Mouse (Mus musculus): Measurements from ENCODE around the gene Etv5. TPM values are rescaled to one million over a fixed set of nuclear protein-coding genes. Genes with fewer than 3 reads are reported as not detected.
"Not testable (repeated sequence)": the region's sequence is repeated elsewhere in the genome, so short reads cannot be mapped to it uniquely, and the experiment has no call there.

The Etv5 gene
- polyA plus RNA-seq, 1 experiment, result 10.4 TPM

DNA sequence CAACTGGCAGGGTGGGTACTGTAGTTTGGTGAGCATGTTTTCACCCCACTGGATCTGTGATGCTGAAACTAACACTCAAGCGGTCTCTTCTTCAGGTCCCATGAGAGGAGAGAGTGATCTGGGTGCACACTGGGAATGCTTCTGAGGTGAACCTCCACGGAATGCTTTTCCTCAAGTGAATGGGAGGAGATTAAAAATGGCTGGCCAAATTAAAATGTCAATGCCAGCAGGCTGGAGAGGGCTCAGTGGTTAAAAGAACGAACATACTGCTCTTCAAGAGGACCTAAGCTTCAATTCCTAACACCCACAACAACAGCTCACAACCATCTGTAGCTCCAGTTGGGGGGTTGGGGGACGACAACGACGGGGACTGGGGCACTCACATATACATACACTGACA lies 39.3 kb downstream of the Etv5 start:
- Histone ChIP-seq H3K36me3 (replicated peaks; ENCODE audit: low read length) (peaks cover 77% of the 10 kb centered on the region), H3K4me1 (peaks cover 6% of the 10 kb centered on the region), H3K9me3 (no peaks in the 10 kb centered on the region), H3K4me3 (replicated peaks) (no peak overlapping the region), H3K27me3 (replicated peaks) (no peaks in the 10 kb centered on the region)
- TF ChIP-seq FLI1 (IDR thresholded peaks at IDR 0.05; ENCODE audit: low read length), result no peak
- no peak for TF ChIP-seq GATA1 (IDR thresholded peaks at IDR 0.05; ENCODE audit: borderline replicate concordance, low read length)

GRCm38 (mm10) chr16:22398784-22399453 lies 40.6 kb downstream of the Etv5 start:
- H3K9me3 ChIP-seq, result no peaks in the 10 kb centered on the region
- H3K4me3 ChIP-seq (replicated peaks), result no peak overlapping the region
- TF ChIP-seq GATA1 (IDR thresholded peaks at IDR 0.05; ENCODE audit: borderline replicate concordance, low read length) (no peak), FLI1 (IDR thresholded peaks at IDR 0.05; ENCODE audit: low read length) (no peak)
- peaks cover 8% of the 10 kb centered on the region for H3K4me1 ChIP-seq
- no peaks in the 10 kb centered on the region for H3K27me3 ChIP-seq (replicated peaks)
- peaks cover 82% of the 10 kb centered on the region for H3K36me3 ChIP-seq (replicated peaks; ENCODE audit: low read length)

- no peaks in the 10 kb centered on the region for H3K27me3 ChIP-seq (replicated peaks)
- H3K36me3 ChIP-seq (replicated peaks; ENCODE audit: low read length), result peaks cover 88% of the 10 kb centered on the region
- H3K4me1 ChIP-seq, result peaks cover 9% of the 10 kb centered on the region
- H3K4me3 ChIP-seq (replicated peaks), result no peak overlapping the region
- TF ChIP-seq GATA1 (IDR thresholded peaks at IDR 0.05; ENCODE audit: borderline replicate concordance, low read length), result no peak
- no peak for TF ChIP-seq FLI1 (IDR thresholded peaks at IDR 0.05; ENCODE audit: low read length)
- no peaks in the 10 kb centered on the region for H3K9me3 ChIP-seq
These were observed 41.2 kb downstream of the Etv5 start for GRCm38 (mm10) chr16:22398354-22398753.

DNA sequence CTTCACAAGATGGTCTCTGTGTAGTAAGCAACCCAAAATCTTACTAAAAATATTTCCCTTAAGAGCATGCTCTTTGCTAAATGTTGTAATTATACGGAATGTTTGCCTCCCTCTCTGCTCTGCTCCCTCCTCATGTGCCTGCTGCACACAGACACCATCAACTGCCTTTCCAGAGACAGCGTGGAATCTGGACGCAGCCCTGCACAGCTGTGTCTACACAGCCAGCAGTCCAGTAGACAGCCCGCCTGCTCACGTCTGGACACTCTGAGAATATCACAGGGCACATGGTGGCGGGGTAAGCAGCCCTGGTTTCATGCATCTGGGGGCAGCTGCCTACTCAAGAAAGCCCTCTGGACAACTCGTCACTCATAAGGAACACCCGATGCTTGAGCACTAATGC lies 43.1 kb downstream of the Etv5 start:
- H3K9me3 ChIP-seq, result no peaks in the 10 kb centered on the region
- H3K4me1 ChIP-seq, result peaks cover 9% of the 10 kb centered on the region
- H3K4me3 ChIP-seq (replicated peaks), result no peak overlapping the region
- peaks cover 90% of the 10 kb centered on the region for H3K36me3 ChIP-seq (replicated peaks; ENCODE audit: low read length)
- H3K27me3 ChIP-seq (replicated peaks), result no peaks in the 10 kb centered on the region
- TF ChIP-seq FLI1 (IDR thresholded peaks at IDR 0.05; ENCODE audit: low read length) (no peak), GATA1 (IDR thresholded peaks at IDR 0.05; ENCODE audit: borderline replicate concordance, low read length) (no peak)

DNA sequence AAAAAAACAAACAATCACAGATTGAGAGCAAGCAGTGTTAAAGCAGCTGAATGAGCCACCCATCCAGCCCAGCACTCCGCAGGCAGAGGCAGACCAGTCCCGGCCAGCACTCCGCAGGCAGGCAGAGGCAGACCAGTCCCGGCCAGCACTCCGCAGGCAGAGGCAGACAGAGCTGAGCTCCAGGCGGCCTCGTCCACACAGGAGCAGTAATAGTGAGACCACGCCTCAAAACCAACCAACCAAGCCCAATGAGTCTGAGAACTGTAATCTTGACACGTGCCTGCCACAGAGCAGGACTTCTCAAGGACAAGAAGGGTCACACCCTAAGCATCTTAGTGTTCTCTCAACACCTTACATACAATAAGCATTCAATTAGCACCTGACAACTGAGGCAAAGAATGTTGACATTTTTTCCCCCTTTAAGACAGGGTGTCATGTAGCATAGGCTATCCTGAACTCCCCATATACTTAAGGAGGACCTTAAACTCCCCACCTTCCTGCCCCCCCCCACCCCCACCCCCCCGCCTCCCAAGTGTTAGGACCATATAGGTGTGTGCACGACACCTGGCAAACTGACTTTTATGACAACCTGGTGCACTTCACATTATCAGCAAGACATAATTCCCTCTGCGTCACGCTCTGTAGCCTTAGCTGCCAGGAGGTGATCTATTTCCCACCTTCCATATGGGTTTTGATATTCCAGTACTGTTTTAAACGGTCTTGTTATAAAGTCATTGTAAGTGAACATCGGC lies 44.2 kb downstream of the Etv5 start:
- Histone ChIP-seq H3K27me3 (replicated peaks) (no peaks in the 10 kb centered on the region), H3K4me1 (peaks cover 9% of the 10 kb centered on the region), H3K36me3 (replicated peaks; ENCODE audit: low read length) (peaks cover 91% of the 10 kb centered on the region), H3K9me3 (no peaks in the 10 kb centered on the region), H3K4me3 (replicated peaks) (no peak overlapping the region)
- TF ChIP-seq GATA1 (IDR thresholded peaks at IDR 0.05; ENCODE audit: borderline replicate concordance, low read length) (no peak), FLI1 (IDR thresholded peaks at IDR 0.05; ENCODE audit: low read length) (no peak)

GRCm38 (mm10) chr16:22390348-22390897 lies 49.1 kb downstream of the Etv5 start:
- Histone ChIP-seq H3K36me3 (replicated peaks; ENCODE audit: low read length) (peaks cover 87% of the 10 kb centered on the region), H3K4me1 (peaks cover 12% of the 10 kb centered on the region), H3K4me3 (replicated peaks) (no peak overlapping the region), H3K9me3 (no peaks in the 10 kb centered on the region), H3K27me3 (replicated peaks) (no peaks in the 10 kb centered on the region)
- TF ChIP-seq FLI1 (IDR thresholded peaks at IDR 0.05; ENCODE audit: low read length) (no peak), GATA1 (IDR thresholded peaks at IDR 0.05; ENCODE audit: borderline replicate concordance, low read length) (no peak)

DNA sequence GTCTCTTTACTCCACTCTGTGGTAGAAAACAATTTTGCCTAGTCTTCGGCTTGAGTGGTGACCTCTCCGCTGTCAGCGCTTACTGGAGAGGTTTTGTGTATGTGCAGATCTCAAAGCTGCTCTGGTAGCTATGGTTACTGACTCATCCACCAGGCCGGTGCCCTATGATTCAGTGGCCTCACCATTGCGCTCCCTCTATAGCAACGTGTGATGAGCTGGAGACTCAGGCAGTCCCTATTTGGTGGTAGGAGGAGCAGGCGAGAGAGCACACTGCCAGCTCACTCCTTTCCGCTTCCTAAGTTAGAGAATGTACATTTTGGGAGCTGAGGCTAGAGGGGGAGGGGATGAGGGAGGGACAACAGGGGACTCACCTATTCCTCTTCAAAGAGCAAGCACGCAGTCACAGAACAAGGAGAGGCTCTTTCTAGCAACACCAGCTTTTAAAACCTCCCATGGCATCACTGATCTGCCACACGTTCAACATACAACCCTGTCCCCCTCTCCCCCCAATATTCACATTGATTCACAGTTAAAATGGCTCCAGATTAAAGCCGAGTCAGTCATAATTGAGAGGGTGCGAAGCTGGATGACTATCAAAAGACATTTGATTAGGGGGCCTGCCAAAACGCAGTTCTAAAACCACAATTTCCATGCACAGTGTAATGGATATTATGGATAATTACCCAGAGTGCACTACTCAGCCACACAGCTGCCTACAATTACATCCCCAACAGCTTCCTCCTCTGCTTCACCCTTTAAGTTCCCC lies 50.2 kb downstream of the Etv5 start:
- Histone ChIP-seq H3K36me3 (replicated peaks; ENCODE audit: low read length) (peaks cover 89% of the 10 kb centered on the region), H3K9me3 (no peaks in the 10 kb centered on the region), H3K4me3 (replicated peaks) (no peak overlapping the region), H3K27me3 (replicated peaks) (no peaks in the 10 kb centered on the region), H3K4me1 (peaks cover 12% of the 10 kb centered on the region)
- no peak for TF ChIP-seq GATA1 (IDR thresholded peaks at IDR 0.05; ENCODE audit: borderline replicate concordance, low read length)
- TF ChIP-seq FLI1 (IDR thresholded peaks at IDR 0.05; ENCODE audit: low read length), result no peak

GRCm38 (mm10) chr16:22387731-22388130 lies 51.8 kb downstream of the Etv5 start:
- no peaks in the 10 kb centered on the region for H3K27me3 ChIP-seq (replicated peaks)
- no peaks in the 10 kb centered on the region for H3K9me3 ChIP-seq
- peaks cover 9% of the 10 kb centered on the region for H3K4me1 ChIP-seq
- H3K4me3 ChIP-seq (replicated peaks), result no peak overlapping the region
- TF ChIP-seq GATA1 (IDR thresholded peaks at IDR 0.05; ENCODE audit: borderline replicate concordance, low read length), result no peak
- TF ChIP-seq FLI1 (IDR thresholded peaks at IDR 0.05; ENCODE audit: low read length), result no peak
- H3K36me3 ChIP-seq (replicated peaks; ENCODE audit: low read length), result peaks cover 81% of the 10 kb centered on the region

- Histone ChIP-seq H3K36me3 (replicated peaks; ENCODE audit: low read length) (peaks cover 40% of the 10 kb centered on the region), H3K4me1 (peaks cover 11% of the 10 kb centered on the region)
- H3K4me3 ChIP-seq (replicated peaks); H3K27me3 ChIP-seq (replicated peaks); H3K9me3 ChIP-seq: not testable (repeated sequence)
These were observed 57.5 kb downstream of the Etv5 start for GRCm38 (mm10) chr16:22382018-22382417.

All from megakaryocyte, embryonic 14.5 days (primary cell).